Mouse (Mus musculus) thymus, postnatal 10 days (tissue): ENCODE measurements around the gene Xpo6.

ENCODE experiments used
- DNase-seq, 2 experiments: peaks; one replicate each; pipeline ENCODE4 v3.0.0; 2021; ENCODE audit warnings: low spot score in 2 of 2

Xpo6 gene

GRCm38 (mm10) chr7:126126502-126126901 lies 73.8 kb downstream of the Xpo6 start:
- no peak for DNase-seq

- no peak for DNase-seq
Measured at GRCm38 (mm10) chr7:126121533-126121932, 78.8 kb downstream of the Xpo6 start.

GRCm38 (mm10) chr7:126119819-126120218 lies 80.5 kb downstream of the Xpo6 start:
- no peak for DNase-seq

GRCm38 (mm10) chr7:126113263-126113662 lies 87.0 kb downstream of the Xpo6 start:
- DNase-seq = no peak

GRCm38 (mm10) chr7:126111230-126111629 lies 89.1 kb downstream of the Xpo6 start:
- no peak for DNase-seq

GRCm38 (mm10) chr7:126109898-126110297 lies 90.4 kb downstream of the Xpo6 start:
- DNase-seq = no peak

GRCm38 (mm10) chr7:126100440-126100839 lies 99.9 kb downstream of the Xpo6 start:
- DNase-seq = no peak

- no peak for DNase-seq
Measured at GRCm38 (mm10) chr7:126099835-126100234, 100.5 kb downstream of the Xpo6 start.

GRCm38 (mm10) chr7:126099163-126099775 lies 101.0 kb downstream of the Xpo6 start:
- no peak for DNase-seq

- no peak for DNase-seq
Measured at GRCm38 (mm10) chr7:126097219-126097915, 102.9 kb downstream of the Xpo6 start.

- DNase-seq = no peak
Measured at GRCm38 (mm10) chr7:126096596-126096995, 103.7 kb downstream of the Xpo6 start.

GRCm38 (mm10) chr7:126094738-126095137 lies 105.6 kb downstream of the Xpo6 start:
- no peak for DNase-seq

GRCm38 (mm10) chr7:126093162-126093561 lies 107.1 kb downstream of the Xpo6 start:
- no peak for DNase-seq

GRCm38 (mm10) chr7:126089782-126090181 lies 110.5 kb downstream of the Xpo6 start:
- DNase-seq = peak; percentile 16 to 64

- peak in 1 of 2 experiments; percentile 28 for DNase-seq
Measured at GRCm38 (mm10) chr7:126088155-126088554, 112.1 kb downstream of the Xpo6 start.

- DNase-seq = peak in 1 of 2 experiments; percentile 4
Measured at GRCm38 (mm10) chr7:126087602-126088001, 112.7 kb downstream of the Xpo6 start.

GRCm38 (mm10) chr7:126086321-126086741 lies 114.0 kb downstream of the Xpo6 start:
- no peak for DNase-seq

- no peak for DNase-seq
Measured at GRCm38 (mm10) chr7:126085154-126085553, 115.1 kb downstream of the Xpo6 start.

- DNase-seq = no peak
Measured at GRCm38 (mm10) chr7:126083980-126084348, 116.3 kb downstream of the Xpo6 start.

- no peak for DNase-seq
Measured at GRCm38 (mm10) chr7:126083341-126083979, 116.8 kb downstream of the Xpo6 start.

- no peak for DNase-seq
Measured at GRCm38 (mm10) chr7:126082286-126082741, 118.0 kb downstream of the Xpo6 start, which contains the start of gene Gsg1l. Gsg1l (minus strand) TSS chr7:126082411.

GRCm38 (mm10) chr7:126081727-126082285 lies 118.5 kb downstream of the Xpo6 start:
- DNase-seq = no peak
